Mouse (Mus musculus): Measurements from ENCODE around the gene Mmgt2.

The Mmgt2 gene

GRCm38 (mm10) chr11:62621079-62621478 is 27.4 kb upstream of the Mmgt2 start:
- DNase-seq (ENCODE audit: low read depth, low spot score): no peak

- DNase-seq (ENCODE audit: low read depth, low spot score): no peak
Observed at GRCm38 (mm10) chr11:62621586-62622283, 26.7 kb upstream of the Mmgt2 start.

GRCm38 (mm10) chr11:62622850-62623249 is 25.6 kb upstream of the Mmgt2 start:
- no peak for DNase-seq (ENCODE audit: low read depth, low spot score)

DNA sequence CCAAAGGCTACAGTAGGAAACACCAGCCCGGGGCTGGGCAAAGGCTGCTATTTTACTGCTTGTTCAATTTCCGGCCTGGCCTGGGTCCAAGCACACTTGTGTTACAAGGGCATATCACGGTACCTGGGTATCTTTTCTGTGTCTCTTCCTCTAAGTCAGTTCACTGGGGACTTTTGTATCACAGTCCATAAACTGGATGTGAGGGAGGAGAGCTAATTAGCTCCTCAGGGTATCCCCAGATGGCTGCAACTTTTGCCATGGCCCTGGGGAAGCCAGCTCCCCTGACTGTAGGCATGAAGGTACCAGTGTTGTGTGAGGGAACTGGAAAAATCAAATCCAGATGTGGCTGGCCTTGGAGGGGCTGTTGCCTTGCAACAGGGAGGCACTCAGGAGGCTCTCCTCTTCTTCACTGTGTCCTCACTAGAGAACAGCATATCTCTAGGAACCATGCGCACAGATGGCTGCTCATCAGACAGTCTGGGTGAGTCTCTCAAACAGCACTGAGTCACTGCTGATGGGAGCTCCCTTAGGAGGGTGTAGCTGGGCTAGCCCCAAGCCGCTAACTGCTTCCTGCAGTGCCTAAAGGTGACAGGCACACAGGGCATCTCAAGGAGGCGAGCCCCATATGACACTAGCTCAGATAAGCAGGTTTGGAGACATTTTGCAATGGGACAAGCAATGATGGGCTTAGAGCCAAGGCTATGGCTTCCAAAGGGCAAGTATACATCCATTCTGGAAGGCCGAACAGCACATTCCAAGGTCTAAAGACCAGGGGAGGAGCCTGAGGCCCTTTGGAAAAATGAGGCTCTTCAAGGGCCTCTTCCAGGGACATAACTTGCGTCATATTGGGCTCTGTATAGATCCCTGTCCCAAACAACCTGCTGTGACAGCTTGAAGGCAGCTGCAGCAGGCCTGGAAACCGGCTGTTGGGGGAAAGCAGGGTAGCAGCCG is 23.8 kb upstream of the Mmgt2 start:
- DNase-seq (ENCODE audit: low read depth, low spot score): peak; percentile 80

- peak; percentile 64 for DNase-seq (ENCODE audit: low read depth, low spot score)
Observed at GRCm38 (mm10) chr11:62629352-62630224, 18.9 kb upstream of the Mmgt2 start.

DNA sequence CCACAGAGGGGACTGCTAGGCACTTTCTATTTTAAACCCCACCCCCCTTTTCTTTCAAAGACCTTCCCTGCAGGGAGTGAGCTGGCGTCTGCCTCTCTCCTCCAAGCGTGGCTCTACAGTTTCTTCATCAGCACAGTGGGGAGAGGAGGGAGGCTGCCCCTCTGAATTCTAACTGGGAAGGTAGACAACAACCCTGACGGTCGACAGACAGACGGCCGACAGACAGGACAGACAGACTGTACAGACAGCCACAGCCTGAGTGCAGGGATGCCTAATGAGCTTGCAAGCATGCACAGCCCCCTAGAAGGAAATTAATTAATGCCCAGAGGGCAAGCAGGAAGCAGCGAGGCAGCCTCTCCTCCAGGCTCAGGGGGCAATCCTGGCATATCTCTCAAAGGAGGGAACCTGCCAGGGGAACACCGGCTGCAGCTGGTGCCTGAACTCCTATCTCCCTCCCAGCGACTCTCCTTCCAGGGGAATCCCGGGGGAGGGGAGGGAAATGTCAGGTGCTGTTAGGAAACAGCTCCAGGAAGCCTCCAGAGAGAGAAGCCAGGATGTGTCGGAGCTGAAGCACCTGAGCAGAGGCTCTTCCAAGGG is 18.1 kb upstream of the Mmgt2 start:
- no peak for DNase-seq (ENCODE audit: low read depth, low spot score)

GRCm38 (mm10) chr11:62631138-62631537 is 17.3 kb upstream of the Mmgt2 start:
- no peak for DNase-seq (ENCODE audit: low read depth, low spot score)

GRCm38 (mm10) chr11:62635406-62635805 is 13.1 kb upstream of the Mmgt2 start:
- DNase-seq (ENCODE audit: low read depth, low spot score): no peak

GRCm38 (mm10) chr11:62636105-62636839 is 12.2 kb upstream of the Mmgt2 start:
- no peak for DNase-seq (ENCODE audit: low read depth, low spot score)

GRCm38 (mm10) chr11:62636840-62637221 is 11.6 kb upstream of the Mmgt2 start:
- no peak for DNase-seq (ENCODE audit: low read depth, low spot score)

- no peak for DNase-seq (ENCODE audit: low read depth, low spot score)
Observed at GRCm38 (mm10) chr11:62637401-62637800, 11.1 kb upstream of the Mmgt2 start.

- DNase-seq (ENCODE audit: low read depth, low spot score): no peak
Observed at GRCm38 (mm10) chr11:62637806-62638205, 10.7 kb upstream of the Mmgt2 start.

- DNase-seq (ENCODE audit: low read depth, low spot score): no peak
Observed at GRCm38 (mm10) chr11:62638402-62638801, 10.1 kb upstream of the Mmgt2 start.

DNA sequence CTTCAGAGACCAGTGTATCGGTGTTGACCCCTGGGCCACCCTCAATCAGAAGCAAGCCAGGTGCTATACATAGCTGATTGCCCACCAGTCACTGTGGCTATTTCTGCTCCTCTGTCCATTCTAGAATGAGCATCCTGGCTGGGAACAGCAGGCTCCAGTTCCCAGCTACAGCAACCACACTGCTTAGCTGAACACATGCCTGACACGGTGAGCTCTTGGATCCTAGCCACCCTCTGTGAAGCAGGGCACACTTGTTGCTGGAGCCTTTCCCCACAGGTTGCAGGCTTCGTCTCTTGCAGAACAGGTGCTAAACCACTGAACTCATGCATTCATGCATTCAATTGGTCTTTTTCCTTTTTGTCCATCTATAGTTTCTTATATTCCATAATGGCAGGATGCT is 8.1 kb upstream of the Mmgt2 start:
- DNase-seq (ENCODE audit: low read depth, low spot score): no peak

DNA sequence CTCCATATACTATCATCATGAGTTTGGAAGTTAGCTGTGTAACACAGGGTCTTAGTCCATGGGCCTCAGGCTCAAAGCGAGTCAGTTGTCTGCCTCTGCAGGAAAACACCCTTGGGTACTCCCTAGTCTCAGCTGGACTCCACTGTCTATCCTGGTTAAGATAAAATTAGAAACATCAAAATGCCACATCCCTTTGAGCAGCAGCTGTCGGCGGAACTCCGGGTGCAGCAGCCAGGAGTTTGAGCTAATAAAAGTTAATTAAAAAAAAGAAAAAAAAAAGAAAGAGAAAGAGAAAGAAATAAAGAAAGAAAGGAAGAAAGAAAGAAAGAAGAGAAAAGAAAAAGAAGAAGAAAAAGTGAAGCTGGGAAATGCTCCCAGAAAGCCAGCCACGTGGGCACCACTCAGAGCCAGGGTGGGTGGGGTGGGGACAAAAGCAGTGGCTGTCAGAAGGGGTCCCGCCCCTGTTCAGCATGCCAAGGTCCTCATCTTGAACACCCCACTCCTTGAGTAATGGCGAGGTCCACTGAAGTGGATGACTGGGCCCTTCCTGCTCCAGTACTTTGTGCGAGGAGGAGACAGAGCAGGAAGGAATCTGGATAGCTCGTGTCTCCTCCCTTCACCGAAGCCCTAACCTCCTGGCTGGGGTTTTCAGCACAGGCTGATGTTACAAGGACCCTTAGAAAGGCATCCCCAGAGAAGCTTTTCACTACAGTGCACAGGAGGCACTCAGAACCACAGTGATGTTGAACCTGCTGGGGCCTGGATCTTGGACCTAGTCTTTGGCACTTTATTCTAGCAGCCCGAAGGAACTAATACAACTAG is 6.2 kb upstream of the Mmgt2 start:
- DNase-seq (ENCODE audit: low read depth, low spot score): no peak

DNA sequence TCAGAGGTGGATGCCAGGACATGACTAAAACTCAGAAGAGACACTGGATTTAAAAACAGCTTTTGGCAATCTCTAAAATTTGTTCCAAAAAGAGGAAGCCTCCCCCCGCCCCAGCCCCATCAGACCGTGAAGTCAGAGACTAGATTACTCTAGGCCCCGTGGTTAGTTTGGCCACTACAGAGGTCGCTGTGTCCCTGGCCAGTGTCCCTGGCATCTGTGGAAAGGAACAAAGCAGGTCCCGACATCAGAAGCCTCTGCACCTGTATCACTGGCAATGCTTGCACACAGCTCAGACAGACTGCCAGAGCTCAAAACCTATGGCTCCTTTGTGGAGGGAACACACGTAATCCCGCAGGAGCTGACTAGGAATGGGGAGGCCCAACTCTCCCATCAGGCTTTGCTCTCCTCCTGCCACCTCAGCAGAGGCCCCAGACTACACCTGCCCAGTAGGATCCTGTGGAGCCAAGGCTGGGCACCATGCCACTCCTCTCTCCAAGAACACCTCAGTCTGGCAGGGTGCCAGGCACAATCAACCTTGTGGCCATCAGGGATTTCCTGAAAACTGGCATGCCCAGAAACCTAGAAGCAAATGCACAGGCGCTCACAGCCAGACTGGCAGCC is 5.3 kb upstream of the Mmgt2 start:
- no peak for DNase-seq (ENCODE audit: low read depth, low spot score)

- DNase-seq (ENCODE audit: low read depth, low spot score): no peak
Observed at GRCm38 (mm10) chr11:62643681-62644363, 4.6 kb upstream of the Mmgt2 start.

DNA sequence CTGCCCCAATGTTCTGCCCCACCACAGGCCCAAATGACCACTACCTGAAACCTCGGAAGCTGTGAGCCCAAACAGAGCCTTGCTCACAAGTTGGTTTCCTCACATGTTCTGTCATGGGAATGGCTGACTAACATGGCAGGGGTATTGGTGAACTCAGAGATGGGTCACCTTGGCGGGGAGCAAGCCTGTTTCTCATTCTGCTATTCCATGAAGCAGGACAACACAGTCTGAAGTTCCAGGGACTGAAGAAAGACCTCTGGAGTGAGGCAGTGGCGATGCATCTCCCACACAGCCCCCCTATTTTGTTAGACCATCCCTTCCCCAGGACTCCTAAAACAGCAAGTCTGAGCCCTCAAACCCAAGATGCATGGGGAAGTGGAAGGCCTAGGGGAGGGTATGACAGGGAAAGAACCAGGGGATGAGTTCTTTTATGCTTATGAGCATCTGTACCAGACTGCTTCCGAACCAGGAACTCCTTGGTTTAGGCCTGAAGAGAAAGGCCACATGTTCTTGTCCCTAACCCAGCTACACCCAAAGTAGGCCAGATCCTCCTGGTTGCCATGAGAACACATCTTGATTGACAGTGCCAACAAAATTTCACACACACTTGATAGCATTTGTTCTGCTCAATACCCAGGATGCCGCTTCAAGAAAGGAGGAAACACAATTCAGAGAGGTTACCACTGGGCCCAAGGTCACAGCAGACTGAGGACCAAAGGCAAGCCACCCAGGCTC is 3.7 kb upstream of the Mmgt2 start:
- DNase-seq (ENCODE audit: low read depth, low spot score): no peak

Data from forelimb bud, embryonic 11.5 days (tissue).